Mouse (Mus musculus): ENCODE data around the gene Adpgk. TPM values are rescaled to one million over a fixed set of nuclear protein-coding genes. Genes with fewer than 3 reads are reported as not detected.
A peak's percentile ranks its signal among the peaks of the same experiment; 100 is the strongest.

Adpgk gene
- total RNA-seq (2021), result 10 to 100 TPM; 25.4 to 31.9 TPM
- long read RNA-seq, experiment 1, transcript Adpgk-205 (7 exons, 2,484 nt), result minor isoform, 9 of 23 reads
- long read RNA-seq, experiment 1, transcript Adpgk-201 (7 exons, 2,464 nt), result major isoform, 12 of 23 reads
- long read RNA-seq, experiment 1, partial matches to known transcripts, result 1 of 23 reads
- long read RNA-seq, experiment 1, other reads (novel, unspliced or antisense), result 1 of 23 reads
- long read RNA-seq, experiment 2, full-length matches to known transcripts, result 29 of 33 reads
- long read RNA-seq, experiment 2, partial matches to known transcripts, result 2 of 33 reads
- long read RNA-seq, experiment 2, other reads (novel, unspliced or antisense), result 2 of 33 reads

GRCm38 (mm10) chr9:59290957-59291687 lies at the start of gene Adpgk:
Adpgk (plus strand) TSS chr9:59291558.
- peak; percentile 97 to 98 for DNase-seq (ENCODE audit: low spot score in 2 of 2)

GRCm38 (mm10) chr9:59245181-59245580 lies 46.2 kb upstream of the Adpgk start:
- DNase-seq (ENCODE audit: low spot score in 2 of 2), result no peak

- DNase-seq (ENCODE audit: low spot score in 2 of 2), result no peak
These were observed 44.8 kb upstream of the Adpgk start for GRCm38 (mm10) chr9:59246456-59247029.

- no peak for DNase-seq (ENCODE audit: low spot score in 2 of 2)
These were observed 42.0 kb upstream of the Adpgk start for GRCm38 (mm10) chr9:59249359-59249758.

- no peak for DNase-seq (ENCODE audit: low spot score in 2 of 2)
These were observed 41.1 kb upstream of the Adpgk start for GRCm38 (mm10) chr9:59250272-59250671.

- no peak for DNase-seq (ENCODE audit: low spot score in 2 of 2)
These were observed 36.5 kb upstream of the Adpgk start for GRCm38 (mm10) chr9:59254716-59255421.

- no peak for DNase-seq (ENCODE audit: low spot score in 2 of 2)
These were observed 31.4 kb upstream of the Adpgk start for GRCm38 (mm10) chr9:59259806-59260454.

GRCm38 (mm10) chr9:59266332-59266731 lies 25.0 kb upstream of the Adpgk start:
- no peak for DNase-seq (ENCODE audit: low spot score in 2 of 2)

GRCm38 (mm10) chr9:59269728-59270127 lies 21.6 kb upstream of the Adpgk start:
- peak in 1 of 2 experiments; percentile 41 for DNase-seq (ENCODE audit: low spot score in 2 of 2)

- DNase-seq (ENCODE audit: low spot score in 2 of 2), result no peak
These were observed 20.3 kb upstream of the Adpgk start for GRCm38 (mm10) chr9:59271081-59271480.

GRCm38 (mm10) chr9:59271711-59272110 lies 19.6 kb upstream of the Adpgk start:
- peak in 1 of 2 experiments; percentile 16 for DNase-seq (ENCODE audit: low spot score in 2 of 2)

GRCm38 (mm10) chr9:59273199-59273598 lies 18.2 kb upstream of the Adpgk start:
- DNase-seq (ENCODE audit: low spot score in 2 of 2), result no peak

- no peak for DNase-seq (ENCODE audit: low spot score in 2 of 2)
These were observed 16.4 kb upstream of the Adpgk start for GRCm38 (mm10) chr9:59274846-59275455.

GRCm38 (mm10) chr9:59278199-59278598 lies 13.2 kb upstream of the Adpgk start:
- DNase-seq (ENCODE audit: low spot score in 2 of 2), result no peak

GRCm38 (mm10) chr9:59278694-59279093 lies 12.7 kb upstream of the Adpgk start:
- no peak for DNase-seq (ENCODE audit: low spot score in 2 of 2)

GRCm38 (mm10) chr9:59280888-59281287 lies 10.5 kb upstream of the Adpgk start:
- DNase-seq (ENCODE audit: low spot score in 2 of 2), result no peak

- DNase-seq (ENCODE audit: low spot score in 2 of 2), result peak; percentile 80 to 85
These were observed 9.3 kb upstream of the Adpgk start for GRCm38 (mm10) chr9:59281871-59282682.

GRCm38 (mm10) chr9:59282683-59282986 lies 8.7 kb upstream of the Adpgk start:
- no peak for DNase-seq (ENCODE audit: low spot score in 2 of 2)

- no peak for DNase-seq (ENCODE audit: low spot score in 2 of 2)
These were observed 5.7 kb upstream of the Adpgk start for GRCm38 (mm10) chr9:59285614-59286013.

- no peak for DNase-seq (ENCODE audit: low spot score in 2 of 2)
These were observed 3.3 kb upstream of the Adpgk start for GRCm38 (mm10) chr9:59288058-59288457.

Data from adrenal gland, adult 18-20 months (tissue).